ENCODE assay signal across 9 mouse cellular contexts in genomic region chr5:92987891-92988768, GRCm38 (mm10). TPM values are rescaled to one million over a fixed set of nuclear protein-coding genes. Genes with fewer than 3 reads are reported as not detected.
DNase-seq lines count a peak whose midpoint lies in the region; ATAC-seq and TF ChIP-seq lines count a peak whose summit lies in the region.
"Had no signal": no experiment of that assay in that cellular context is flagged by ENCODE, and none has a peak within 500 bp of the region (broad histone marks: within the 10 kb centered on the region; RNA-seq: fewer than 3 reads in every experiment).

No protein-coding gene starts in this region.

- H3K4me2 ChIP-seq in intestine, embryonic 16.5 days (ENCODE audit: low read depth, low read length), result no peak overlapping the region
- no peak overlapping the region for H3K4me2 ChIP-seq in intestine, postnatal 0 days (replicated peaks; ENCODE audit: low read depth)
- H3K4me2 ChIP-seq in midbrain, embryonic 12.5 days (replicated peaks), result peak overlapping the region; percentile 32
- H3K4me2 ChIP-seq: heart, embryonic 15.5 days had no signal

- no peaks in the 10 kb centered on the region for H3K36me3 ChIP-seq in intestine, embryonic 16.5 days (ENCODE audit: control insufficient read depth, insufficient read depth, low read length)
- H3K36me3 ChIP-seq in intestine, postnatal 0 days (ENCODE audit: control insufficient read depth, insufficient read depth), result no peaks in the 10 kb centered on the region
- H3K36me3 ChIP-seq in ES-E14 (ENCODE audit: control insufficient read depth, insufficient read depth, low read length, poor library complexity, severe bottlenecking), result no peaks in the 10 kb centered on the region
- no peaks in the 10 kb centered on the region for H3K36me3 ChIP-seq in midbrain, embryonic 12.5 days
- H3K36me3 ChIP-seq: heart, embryonic 15.5 days had no signal

- H3K27ac ChIP-seq in intestine, embryonic 16.5 days (ENCODE audit: low read length), result 0 out of 2 replicates have a peak overlapping the region, but pooled peaks have one; percentile 37
- no peak overlapping the region for H3K27ac ChIP-seq in intestine, postnatal 0 days (ENCODE audit: low read depth, low read length)
- peak overlapping the region; percentile 90 for H3K27ac ChIP-seq in ES-E14 (ENCODE audit: insufficient read depth, low read depth, low read length, poor library complexity, severe bottlenecking)
- peak overlapping the region; percentile 65 for H3K27ac ChIP-seq in midbrain, embryonic 12.5 days (replicated peaks)
- no peak overlapping the region for H3K27ac ChIP-seq in layer of hippocampus, adult 2 months
- H3K27ac ChIP-seq: heart, embryonic 15.5 days had no signal

- peaks cover 12% of the 10 kb centered on the region for H3K4me1 ChIP-seq in intestine, embryonic 16.5 days (ENCODE audit: control insufficient read depth, insufficient read depth, low read length)
- H3K4me1 ChIP-seq in intestine, postnatal 0 days (replicated peaks; ENCODE audit: control insufficient read depth, insufficient read depth, low read length), result 0 out of 2 replicates have a peak, but pooled peaks cover 6% of the 10 kb centered on the region
- H3K4me1 ChIP-seq in ES-E14 (ENCODE audit: control insufficient read depth in 2 of 2, insufficient read depth in 2 of 2, low read length in 2 of 2, poor library complexity in 1 of 2), result peaks cover 0 to 22% of the 10 kb centered on the region in 2 experiments; a peak in 3 of 4 replicates
- peaks cover 11% of the 10 kb centered on the region for H3K4me1 ChIP-seq in midbrain, embryonic 12.5 days

- no peak for DNase-seq in ES-E14 (ENCODE audit: low read depth, low spot score)
- DNase-seq in forelimb bud, embryonic 11.5 days (ENCODE audit: low read depth, low spot score), result peak; percentile 65
- no peak for DNase-seq in layer of hippocampus, adult 2 months (ENCODE audit: low spot score in 2 of 2)
- DNase-seq in cerebellum, adult 18-20 months, result no peak
- DNase-seq in right cerebral cortex, postnatal 25 days, result no peak

- ATAC-seq in intestine, embryonic 16.5 days, result no peak
- ATAC-seq in intestine, postnatal 0 days, result no peak
- ATAC-seq in midbrain, embryonic 12.5 days (ENCODE audit: low FRiP score, low read depth), result no peak; the same call in none of the 2 replicates

- WGBS in intestine, embryonic 16.5 days, result 53% methylated on average over 16 of the region's 16 CpGs
- 58% methylated on average over 16 of the region's 16 CpGs for whole genome bisulfite sequencing in intestine, postnatal 0 days
- WGBS in midbrain, embryonic 12.5 days, result 62% methylated on average over 16 of the region's 16 CpGs

- H3K9me3 ChIP-seq in intestine, embryonic 16.5 days (ENCODE audit: control insufficient read depth, low read length), result no peaks in the 10 kb centered on the region
- no peaks in the 10 kb centered on the region for H3K9me3 ChIP-seq in intestine, postnatal 0 days (ENCODE audit: control insufficient read depth)
- no peaks in the 10 kb centered on the region for H3K9me3 ChIP-seq in ES-E14 (ENCODE audit: control insufficient read depth, insufficient read depth, low read depth, low read length)
- H3K9me3 ChIP-seq in midbrain, embryonic 12.5 days, result no peaks in the 10 kb centered on the region
- H3K9me3 ChIP-seq: heart, embryonic 15.5 days had no signal

- H3K9ac ChIP-seq in intestine, embryonic 16.5 days (ENCODE audit: low read depth, low read length), result no peak overlapping the region
- H3K9ac ChIP-seq in intestine, postnatal 0 days (ENCODE audit: low read depth, low read length), result no peak overlapping the region
- H3K9ac ChIP-seq in ES-E14 (ENCODE audit: insufficient read depth, low read depth, low read length, poor library complexity, severe bottlenecking), result peak overlapping the region; percentile 70; the same call in 1 of the 2 replicates
- H3K9ac ChIP-seq in midbrain, embryonic 12.5 days (replicated peaks), result 0 out of 2 replicates have a peak overlapping the region, but pooled peaks have one; percentile 16
- H3K9ac ChIP-seq: heart, embryonic 15.5 days had no signal

- no peak overlapping the region for H3K4me3 ChIP-seq in intestine, embryonic 16.5 days (ENCODE audit: low read length)
- no peak overlapping the region for H3K4me3 ChIP-seq in intestine, postnatal 0 days (ENCODE audit: low read depth, low read length)
- peak overlapping the region; percentile 29 to 50; a peak in 3 of 4 replicates for H3K4me3 ChIP-seq in ES-E14 (ENCODE audit: insufficient read depth in 1 of 2, low read depth in 1 of 2, low read length in 2 of 2, poor library complexity in 1 of 2, severe bottlenecking in 1 of 2)
- no peak overlapping the region for H3K4me3 ChIP-seq in midbrain, embryonic 12.5 days
- H3K4me3 ChIP-seq in layer of hippocampus, adult 2 months, result no peak overlapping the region
- H3K4me3 ChIP-seq: heart, embryonic 15.5 days had no signal

- H3K27me3 ChIP-seq in intestine, embryonic 16.5 days (replicated peaks; ENCODE audit: control insufficient read depth, insufficient read depth, low read length), result no peaks in the 10 kb centered on the region
- no peaks in the 10 kb centered on the region for H3K27me3 ChIP-seq in intestine, postnatal 0 days (replicated peaks; ENCODE audit: control insufficient read depth, insufficient read depth, low read length)
- 0 out of 2 replicates have a peak, but pooled peaks cover 6% of the 10 kb centered on the region for H3K27me3 ChIP-seq in midbrain, embryonic 12.5 days
- H3K27me3 ChIP-seq: heart, embryonic 15.5 days had no signal

- in situ Hi-C loops in ES-E14 (cut with MboI; ENCODE audit: low sequenced_read_pairs in 2 of 2, unreplicated experiment in 2 of 2), result no loop called here

- TF ChIP-seq CTCF in intestine, postnatal 0 days (IDR thresholded peaks at IDR 0.05; ENCODE audit: low read depth), result no peak
- TF ChIP-seq CTCF in layer of hippocampus, adult 2 months (conservative IDR thresholded peaks at IDR 0.05), result no peak

TF ChIP-seq in ES-E14, 5 proteins besides CTCF, POLR2A, EP300 and RAD21:
- TF ChIP-seq HCFC1 (IDR thresholded peaks at IDR 0.05; ENCODE audit: borderline replicate concordance, insufficient read depth, low read length) (no peak), MAFK (IDR thresholded peaks at IDR 0.05; ENCODE audit: insufficient read depth, low read depth, low read length) (no peak), ZC3H11A (IDR thresholded peaks at IDR 0.05; ENCODE audit: borderline replicate concordance, low read depth, low read length) (no peak), CHD2 (IDR thresholded peaks at IDR 0.05; ENCODE audit: low read depth, low read length) (no peak), ZNF384 (IDR thresholded peaks at IDR 0.05; ENCODE audit: low read depth, low read length) (no peak)
TF ChIP-seq in ES-E14: peak in this region for 0.

RNA-seq across cellular contexts. Expression of gene Sowahb, which starts 56.7 kb away (rescaled TPM):
- polyA plus RNA-seq in intestine, embryonic 16.5 days (2015; fragmentation: Nextera tagmentation; extraction: Ambion mirVana), result 5.2 and 7.6 TPM in 2 replicates
- polyA plus RNA-seq in intestine, postnatal 0 days (2015; fragmentation: Nextera tagmentation; extraction: Ambion mirVana), result 16.1 and 18.0 TPM in 2 replicates
- 1.5 and 1.9 TPM in 2 replicates for total RNA-seq in ES-E14 (2012; rRNA removed)
- 0.04 and 0.10 TPM in 2 replicates for polyA plus RNA-seq in midbrain, embryonic 12.5 days (2016; fragmentation: Nextera tagmentation; extraction: Ambion mirVana)
- 1 to 10 TPM; 2.0 to 2.2 TPM for total RNA-seq in layer of hippocampus, adult 2 months (2021)

Comparison
In these comparisons a context has a peak if more than half of its experiments do, and no peak if none do; other contexts are left out.
1. H3K27ac ChIP-seq: peak in intestine, embryonic 16.5 days (single experiment), ES-E14 (single experiment) and midbrain, embryonic 12.5 days (single experiment); none in intestine, postnatal 0 days (single experiment) and layer of hippocampus, adult 2 months (single experiment).
2. H3K4me3 ChIP-seq: peak in ES-E14 (2 of 2); none in intestine, embryonic 16.5 days (single experiment), intestine, postnatal 0 days (single experiment), midbrain, embryonic 12.5 days (single experiment) and layer of hippocampus, adult 2 months (single experiment).
3. H3K9ac ChIP-seq: peak in ES-E14 (single experiment) and midbrain, embryonic 12.5 days (single experiment); none in intestine, embryonic 16.5 days (single experiment) and intestine, postnatal 0 days (single experiment).